Comparison of ENCODE assay signal across 26 mouse cellular contexts in the genomic region with DNA sequence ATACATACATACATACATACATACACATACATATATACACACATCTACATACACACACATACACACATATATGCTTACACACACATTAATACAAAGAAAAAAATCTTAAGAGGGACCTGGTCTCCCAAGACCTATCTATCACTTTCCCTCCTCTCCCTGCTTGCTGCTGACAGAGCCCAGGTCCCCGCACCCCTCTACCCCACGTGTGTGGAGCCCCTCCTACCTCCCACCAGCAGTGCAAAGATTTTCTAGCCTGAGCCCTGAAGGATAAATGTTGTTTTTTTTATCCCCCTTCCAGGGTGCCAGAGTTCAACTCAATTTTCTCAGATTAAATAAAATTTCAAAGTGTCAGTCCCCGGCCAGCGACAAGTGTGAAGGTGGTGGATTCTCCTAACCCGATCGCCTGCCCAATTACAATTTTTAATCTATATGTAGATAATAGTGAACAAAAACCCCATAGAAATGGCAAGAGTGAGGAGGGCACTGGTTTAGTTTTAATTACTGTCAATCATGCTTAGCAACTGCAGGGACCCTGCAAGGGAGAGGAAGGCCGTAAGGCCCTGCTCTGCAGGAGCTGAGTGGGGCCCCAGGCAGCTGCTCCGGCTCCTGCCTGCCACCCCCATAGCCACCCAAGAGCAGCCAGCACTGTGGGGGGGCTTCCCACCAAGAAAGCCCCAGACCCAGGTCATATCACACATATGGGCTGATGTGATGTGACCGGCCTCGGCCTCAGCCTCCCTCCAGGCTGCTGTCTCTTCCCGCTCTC.
DNase-seq lines count a peak whose midpoint lies in the region; ATAC-seq and TF ChIP-seq lines count a peak whose summit lies in the region.
"Had no signal": no experiment of that assay in that cellular context is flagged by ENCODE, and none has a peak within 500 bp of the region (broad histone marks: within the 10 kb centered on the region; RNA-seq: fewer than 3 reads in every experiment).

No protein-coding gene starts in this region.

- WGBS in hindbrain, embryonic 13.5 days, result 43% methylated on average over 11 of the region's 11 CpGs
- WGBS in hindbrain, postnatal 0 days, result 42% methylated on average over 11 of the region's 11 CpGs
- WGBS in forebrain, embryonic 12.5 days, result 8% methylated on average over 11 of the region's 11 CpGs
- 8% methylated on average over 11 of the region's 11 CpGs for WGBS in midbrain, embryonic 11.5 days
- 69% methylated on average over 11 of the region's 11 CpGs for WGBS in intestine, embryonic 15.5 days

- no peaks in the 10 kb centered on the region for H3K36me3 ChIP-seq in hindbrain, embryonic 13.5 days
- H3K36me3 ChIP-seq in hindbrain, postnatal 0 days (ENCODE audit: insufficient read depth, low read length), result no peaks in the 10 kb centered on the region
- H3K36me3 ChIP-seq in forebrain, embryonic 12.5 days (replicated peaks), result no peaks in the 10 kb centered on the region
- H3K36me3 ChIP-seq in midbrain, embryonic 11.5 days (ENCODE audit: control insufficient read depth, insufficient read depth, low read length), result no peaks in the 10 kb centered on the region
- no peaks in the 10 kb centered on the region for H3K36me3 ChIP-seq in intestine, embryonic 15.5 days
- H3K36me3 ChIP-seq: G1E; heart, embryonic 15.5 days; limb, embryonic 13.5 days; liver, embryonic 12.5 days had no signal

- H3K4me1 ChIP-seq in hindbrain, embryonic 13.5 days (replicated peaks), result peaks cover 41% of the 10 kb centered on the region
- peaks cover 3% of the 10 kb centered on the region; the same call in 1 of the 2 replicates for H3K4me1 ChIP-seq in hindbrain, postnatal 0 days (ENCODE audit: insufficient read depth, low read length)
- peaks cover 52% of the 10 kb centered on the region for H3K4me1 ChIP-seq in forebrain, embryonic 12.5 days
- peaks cover 23% of the 10 kb centered on the region for H3K4me1 ChIP-seq in midbrain, embryonic 11.5 days (ENCODE audit: control insufficient read depth, insufficient read depth, low read length)
- H3K4me1 ChIP-seq in intestine, embryonic 15.5 days (replicated peaks), result no peaks in the 10 kb centered on the region
- H3K4me1 ChIP-seq: heart, embryonic 15.5 days; liver, embryonic 12.5 days had no signal

- TF ChIP-seq CTCF in hindbrain, postnatal 0 days (IDR thresholded peaks at IDR 0.05; ENCODE audit: low read depth), result no peak

- intact Hi-C loops in left cerebral cortex, postnatal 25 days (cut with DNase I), result no loop called here

- peaks cover 15% of the 10 kb centered on the region for H3K27me3 ChIP-seq in hindbrain, embryonic 13.5 days
- H3K27me3 ChIP-seq in hindbrain, postnatal 0 days (ENCODE audit: insufficient read depth, low read length), result no peaks in the 10 kb centered on the region
- peaks cover 36% of the 10 kb centered on the region for H3K27me3 ChIP-seq in forebrain, embryonic 12.5 days
- peaks cover 10% of the 10 kb centered on the region; the same call in 1 of the 2 replicates for H3K27me3 ChIP-seq in midbrain, embryonic 11.5 days (ENCODE audit: control insufficient read depth, insufficient read depth, low read length)
- H3K27me3 ChIP-seq in intestine, embryonic 15.5 days (replicated peaks), result no peaks in the 10 kb centered on the region
- H3K27me3 ChIP-seq: liver, embryonic 12.5 days had no signal

- DNase-seq in hindbrain, postnatal 0 days (ENCODE audit: low spot score), result no peak
- peak; percentile 92 for DNase-seq in midbrain, embryonic 11.5 days (ENCODE audit: low spot score, missing footprints)
- peak; percentile 54 for DNase-seq in retina, embryonic 14.5 days (ENCODE audit: low spot score)
- no peak for DNase-seq in left cerebral cortex, postnatal 25 days (ENCODE audit: low spot score in 2 of 2)
- DNase-seq in gastrocnemius, adult 18-20 months (ENCODE audit: low spot score), result no peak
- DNase-seq: adrenal gland, adult 2 months; B cell, adult 2 months; cerebellum, adult 2 months; cerebellum, postnatal 25 days; gastrocnemius, adult 2 months; heart, postnatal 36 days; kidney, adult 8-10 months; kidney, postnatal 25 days; lung, adult 18-20 months; lung, postnatal 10 days; right cerebral cortex, postnatal 25 days; spleen, adult 18-20 months had no signal

- H3K9ac ChIP-seq in hindbrain, embryonic 13.5 days, result no peak overlapping the region
- H3K9ac ChIP-seq in hindbrain, postnatal 0 days (replicated peaks; ENCODE audit: low read length), result no peak overlapping the region
- no peak overlapping the region for H3K9ac ChIP-seq in forebrain, embryonic 12.5 days
- H3K9ac ChIP-seq in midbrain, embryonic 11.5 days (ENCODE audit: low read length), result no peak overlapping the region
- H3K9ac ChIP-seq in intestine, embryonic 15.5 days, result no peak overlapping the region
- H3K9ac ChIP-seq: heart, embryonic 15.5 days; limb, embryonic 13.5 days; liver, embryonic 12.5 days had no signal

- peak overlapping the region; percentile 67 for H3K27ac ChIP-seq in hindbrain, embryonic 13.5 days
- H3K27ac ChIP-seq in hindbrain, postnatal 0 days, result no peak overlapping the region
- peak overlapping the region; percentile 70 for H3K27ac ChIP-seq in forebrain, embryonic 12.5 days
- 0 out of 2 replicates have a peak overlapping the region, but pooled peaks have one; percentile 57 for H3K27ac ChIP-seq in midbrain, embryonic 11.5 days (ENCODE audit: low read depth, low read length)
- no peak overlapping the region for H3K27ac ChIP-seq in intestine, embryonic 15.5 days
- H3K27ac ChIP-seq: gastrocnemius, adult 2 months; heart, embryonic 15.5 days; limb, embryonic 13.5 days; liver, embryonic 12.5 days had no signal

- no peak for ATAC-seq in hindbrain, embryonic 13.5 days (ENCODE audit: low FRiP score)
- ATAC-seq in hindbrain, postnatal 0 days, result no peak
- ATAC-seq in forebrain, embryonic 12.5 days (ENCODE audit: low FRiP score), result peak; percentile 69
- peak; percentile 85 for ATAC-seq in midbrain, embryonic 11.5 days (ENCODE audit: low FRiP score)
- no peak for ATAC-seq in intestine, embryonic 15.5 days
- ATAC-seq: inflammation-experienced regulatory T-cells, adult 6 months; liver, embryonic 12.5 days; Patski had no signal

- H3K9me3 ChIP-seq in hindbrain, embryonic 13.5 days, result no peaks in the 10 kb centered on the region
- no peaks in the 10 kb centered on the region for H3K9me3 ChIP-seq in hindbrain, postnatal 0 days (ENCODE audit: low read length)
- no peaks in the 10 kb centered on the region for H3K9me3 ChIP-seq in forebrain, embryonic 12.5 days
- no peaks in the 10 kb centered on the region for H3K9me3 ChIP-seq in midbrain, embryonic 11.5 days (ENCODE audit: control insufficient read depth, low read length)
- no peaks in the 10 kb centered on the region for H3K9me3 ChIP-seq in intestine, embryonic 15.5 days
- H3K9me3 ChIP-seq: heart, embryonic 15.5 days; limb, embryonic 13.5 days; liver, embryonic 12.5 days had no signal

- no peak overlapping the region for H3K4me3 ChIP-seq in hindbrain, embryonic 13.5 days
- H3K4me3 ChIP-seq in hindbrain, postnatal 0 days (ENCODE audit: low read length), result no peak overlapping the region
- H3K4me3 ChIP-seq in forebrain, embryonic 12.5 days (replicated peaks), result no peak overlapping the region
- H3K4me3 ChIP-seq in midbrain, embryonic 11.5 days (ENCODE audit: low read depth, low read length), result no peak overlapping the region
- H3K4me3 ChIP-seq in intestine, embryonic 15.5 days (replicated peaks), result no peak overlapping the region
- H3K4me3 ChIP-seq: gastrocnemius, adult 2 months; heart, embryonic 15.5 days; limb, embryonic 13.5 days; liver, embryonic 12.5 days had no signal

- no peak overlapping the region for H3K4me2 ChIP-seq in hindbrain, embryonic 13.5 days
- H3K4me2 ChIP-seq in hindbrain, postnatal 0 days (ENCODE audit: low read depth, low read length), result no peak overlapping the region
- H3K4me2 ChIP-seq in forebrain, embryonic 12.5 days, result no peak overlapping the region
- H3K4me2 ChIP-seq in midbrain, embryonic 11.5 days, result no peak overlapping the region
- no peak overlapping the region for H3K4me2 ChIP-seq in intestine, embryonic 15.5 days (replicated peaks)
- H3K4me2 ChIP-seq: heart, embryonic 15.5 days; limb, embryonic 13.5 days; liver, embryonic 12.5 days had no signal

Comparison
In these comparisons a context has a peak if more than half of its experiments do, and no peak if none do; other contexts are left out.
1. H3K27ac ChIP-seq: peak in hindbrain, embryonic 13.5 days (single experiment), forebrain, embryonic 12.5 days (single experiment) and midbrain, embryonic 11.5 days (single experiment); none in hindbrain, postnatal 0 days (single experiment) and intestine, embryonic 15.5 days (single experiment).
2. ATAC-seq: peak in forebrain, embryonic 12.5 days (single experiment) and midbrain, embryonic 11.5 days (single experiment); none in hindbrain, embryonic 13.5 days (single experiment), hindbrain, postnatal 0 days (single experiment) and intestine, embryonic 15.5 days (single experiment).
3. DNase-seq: peak in midbrain, embryonic 11.5 days (single experiment) and retina, embryonic 14.5 days (single experiment); none in hindbrain, postnatal 0 days (single experiment), left cerebral cortex, postnatal 25 days (0 of 2) and gastrocnemius, adult 18-20 months (single experiment).